Mouse (Mus musculus): ENCODE data around the gene Slc16a10. TPM values are rescaled to one million over a fixed set of nuclear protein-coding genes. Genes with fewer than 3 reads are reported as not detected.

The Slc16a10 gene
- polyA plus RNA-seq (2015; fragmentation: Nextera tagmentation; extraction: Ambion mirVana), result 14.8 and 20.8 TPM in 2 replicates

DNA sequence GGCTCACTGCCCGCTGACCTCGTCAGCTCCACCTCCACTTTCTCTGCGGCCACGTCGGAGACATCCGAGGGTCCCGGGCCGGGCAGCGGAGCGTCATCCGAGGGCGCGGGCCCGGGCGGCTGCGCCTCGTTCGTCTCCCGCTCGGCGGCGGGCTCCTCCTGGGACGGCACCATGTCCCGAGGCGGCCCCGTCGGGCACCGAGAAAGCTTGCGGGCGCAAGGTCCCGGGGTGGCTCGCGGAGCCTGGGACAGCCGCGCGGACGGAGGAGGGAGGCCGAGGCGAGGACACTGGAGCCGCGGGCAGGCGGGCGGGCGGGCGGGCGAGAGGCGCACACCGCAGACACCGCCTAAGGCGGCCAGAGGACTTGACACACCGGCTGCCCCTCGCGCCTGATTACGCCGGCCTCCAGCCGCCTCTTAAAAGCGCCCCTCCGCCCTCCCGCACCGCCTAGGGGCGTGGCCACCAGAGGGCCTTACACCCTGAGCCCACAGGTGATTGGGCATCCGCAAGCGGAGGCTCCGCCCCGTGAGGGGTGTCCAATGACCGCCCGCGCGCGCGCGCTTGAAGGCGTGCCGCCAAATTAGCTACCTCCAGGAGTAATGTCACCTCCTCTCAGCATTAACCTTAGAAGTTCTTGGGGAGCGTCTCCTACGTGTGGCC is at the start of gene Slc16a10:
TSS of gene Slc16a10 (minus strand) at position 395 of the 660 bp plus-strand sequence.
- peak; percentile 98 for ATAC-seq (replicated peaks; ENCODE audit: insufficient number of reproducible peaks, insufficient read depth, low FRiP score, low read depth)
- under 1% methylated on average over 48 of the region's 76 CpGs for WGBS

DNA sequence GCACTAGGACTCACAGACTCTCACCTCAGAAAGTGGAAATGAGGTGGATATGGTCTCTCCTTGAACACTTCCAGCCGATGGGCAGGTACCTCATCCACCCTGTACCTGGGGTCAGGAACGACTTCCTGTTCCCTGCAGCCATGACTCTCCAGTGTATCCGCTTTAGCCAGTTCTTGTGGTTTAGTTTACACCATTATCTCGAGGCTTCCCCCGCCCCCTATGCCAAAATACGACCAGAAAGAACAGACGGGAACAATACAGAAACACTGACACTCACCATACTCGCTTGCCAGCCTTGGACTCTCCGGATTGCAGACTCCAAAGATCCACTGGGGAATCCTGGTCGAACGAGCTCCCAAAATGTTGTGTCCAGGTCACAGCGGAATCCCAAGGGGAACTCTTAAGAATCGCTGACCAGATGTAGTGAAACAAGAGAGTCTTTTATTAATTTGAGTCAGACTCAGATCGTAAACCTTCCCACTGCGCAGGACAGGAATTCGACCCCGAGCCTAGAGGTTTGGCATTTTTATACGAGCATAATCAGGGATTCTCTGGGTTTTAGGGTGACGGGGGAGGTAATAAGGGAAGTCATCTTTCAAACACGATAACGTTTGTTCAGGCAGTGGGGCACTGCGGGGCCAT is 49.4 kb upstream of the Slc16a10 start:
- no peaks in the 10 kb centered on the region for H3K4me1 ChIP-seq (replicated peaks)
- no peak for ATAC-seq (replicated peaks; ENCODE audit: insufficient number of reproducible peaks, insufficient read depth, low FRiP score, low read depth)
- H3K9ac ChIP-seq, result no peak overlapping the region
- 0 out of 2 replicates have a peak, but pooled peaks cover 3% of the 10 kb centered on the region for H3K27me3 ChIP-seq
- H3K9me3 ChIP-seq (replicated peaks), result no peaks in the 10 kb centered on the region
- peak overlapping the region; percentile 12 for H3K4me3 ChIP-seq
- H3K36me3 ChIP-seq, result no peaks in the 10 kb centered on the region
- WGBS, result 45% methylated on average over 22 of the region's 22 CpGs
- H3K4me2 ChIP-seq, result peak overlapping the region; percentile 48
- no peak overlapping the region for H3K27ac ChIP-seq

More for the DNA sequence above, at the start of gene Slc16a10:
- peaks cover 28% of the 10 kb centered on the region for H3K4me1 ChIP-seq (replicated peaks)
- no peaks in the 10 kb centered on the region for H3K27me3 ChIP-seq
- peak within 1 kb of the TSS; percentile 71 for H3K4me3 ChIP-seq
- no peaks in the 10 kb centered on the region for H3K9me3 ChIP-seq (replicated peaks)
- peak within 1 kb of the TSS; percentile 80 for H3K27ac ChIP-seq
- peak within 1 kb of the TSS; percentile 72 for H3K9ac ChIP-seq
- no peaks in the 10 kb centered on the region for H3K36me3 ChIP-seq
- peak within 1 kb of the TSS; percentile 82 for H3K4me2 ChIP-seq

DNA sequence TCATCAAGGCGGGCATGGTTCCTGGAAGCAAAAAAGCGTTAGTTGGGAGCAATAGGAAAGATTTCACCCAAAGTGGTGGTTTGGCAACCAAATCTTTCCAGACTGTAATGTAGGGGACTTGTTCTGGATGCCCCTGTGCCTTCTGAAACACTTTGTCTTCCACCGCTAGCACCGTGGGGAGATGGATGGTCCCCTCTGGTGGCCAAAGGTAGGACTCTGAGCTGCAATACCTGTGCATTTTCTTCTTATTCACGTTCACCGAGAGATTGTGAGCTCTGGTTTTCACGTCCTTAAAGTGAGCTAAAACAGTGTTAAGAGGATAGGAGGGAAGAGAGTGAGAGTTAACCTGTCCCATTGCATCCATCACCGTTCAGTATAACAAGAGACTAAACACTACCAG is 48.8 kb upstream of the Slc16a10 start:
- Histone ChIP-seq H3K4me2 (peak overlapping the region; percentile 48; the same call in 1 of the 2 replicates), H3K4me1 (replicated peaks) (no peaks in the 10 kb centered on the region)

DNA sequence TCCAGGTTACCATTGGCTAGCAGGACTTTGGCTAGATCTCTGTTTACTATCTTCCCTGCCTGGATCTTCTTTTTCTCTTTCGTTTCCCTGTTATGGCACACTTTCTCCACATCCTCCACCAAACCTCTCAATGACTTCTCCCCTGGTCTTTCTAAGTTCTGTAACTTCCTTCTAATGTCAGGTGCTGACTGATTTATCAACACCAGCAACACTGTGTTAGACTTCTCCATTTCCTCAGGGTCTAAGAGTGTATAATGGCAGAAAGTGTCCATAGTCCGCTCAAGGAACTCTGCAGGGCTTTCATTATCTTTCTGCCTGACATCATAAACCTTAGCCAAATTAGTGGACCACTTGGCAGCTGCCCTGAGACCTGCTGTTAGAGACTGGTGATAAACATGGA is 47.6 kb upstream of the Slc16a10 start:
- Histone ChIP-seq H3K9me3 (replicated peaks) (no peaks in the 10 kb centered on the region), H3K4me3 (no peak overlapping the region), H3K27me3 (0 out of 2 replicates have a peak, but pooled peaks cover 3% of the 10 kb centered on the region), H3K4me2 (no peak overlapping the region), H3K4me1 (replicated peaks) (no peaks in the 10 kb centered on the region), H3K9ac (no peak overlapping the region), H3K27ac (no peak overlapping the region), H3K36me3 (no peaks in the 10 kb centered on the region)
- no peak for ATAC-seq (replicated peaks; ENCODE audit: insufficient number of reproducible peaks, insufficient read depth, low FRiP score, low read depth)
- 81% methylated on average over 2 of the region's 2 CpGs for WGBS

More for the DNA sequence above, 48.8 kb upstream of the Slc16a10 start:
- Histone ChIP-seq H3K36me3 (no peaks in the 10 kb centered on the region), H3K9me3 (replicated peaks) (no peaks in the 10 kb centered on the region), H3K27ac (no peak overlapping the region), H3K27me3 (0 out of 2 replicates have a peak, but pooled peaks cover 3% of the 10 kb centered on the region), H3K9ac (no peak overlapping the region), H3K4me3 (no peak overlapping the region)
- ATAC-seq (replicated peaks; ENCODE audit: insufficient number of reproducible peaks, insufficient read depth, low FRiP score, low read depth), result no peak
- 79% methylated on average over 8 of the region's 8 CpGs for WGBS

DNA sequence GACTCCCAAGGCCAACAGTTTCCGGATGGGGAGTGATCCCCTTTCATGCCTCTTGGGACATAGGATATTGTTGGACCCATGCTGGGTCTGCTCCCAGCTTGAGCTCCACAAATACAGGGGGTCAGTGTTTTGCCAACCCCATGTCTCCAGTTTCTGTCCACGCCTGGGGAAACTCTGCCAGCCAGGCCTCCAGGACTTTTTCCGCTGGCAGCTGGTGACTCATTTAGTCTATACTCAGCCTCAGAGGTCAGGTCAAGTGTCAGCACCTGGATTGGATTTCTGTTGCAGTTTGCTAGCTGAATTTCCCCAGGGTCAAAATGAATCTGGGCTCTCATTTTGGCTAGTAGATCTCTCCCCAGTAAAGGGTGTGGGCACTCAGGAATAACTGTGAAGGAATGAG is 46.8 kb upstream of the Slc16a10 start:
- Histone ChIP-seq H3K36me3 (no peaks in the 10 kb centered on the region), H3K9me3 (replicated peaks) (no peaks in the 10 kb centered on the region), H3K9ac (no peak overlapping the region), H3K4me2 (no peak overlapping the region), H3K27me3 (0 out of 2 replicates have a peak, but pooled peaks cover 3% of the 10 kb centered on the region), H3K4me3 (no peak overlapping the region), H3K27ac (no peak overlapping the region), H3K4me1 (replicated peaks) (no peaks in the 10 kb centered on the region)
- 67% methylated on average over 3 of the region's 3 CpGs for WGBS
- ATAC-seq (replicated peaks; ENCODE audit: insufficient number of reproducible peaks, insufficient read depth, low FRiP score, low read depth), result no peak

DNA sequence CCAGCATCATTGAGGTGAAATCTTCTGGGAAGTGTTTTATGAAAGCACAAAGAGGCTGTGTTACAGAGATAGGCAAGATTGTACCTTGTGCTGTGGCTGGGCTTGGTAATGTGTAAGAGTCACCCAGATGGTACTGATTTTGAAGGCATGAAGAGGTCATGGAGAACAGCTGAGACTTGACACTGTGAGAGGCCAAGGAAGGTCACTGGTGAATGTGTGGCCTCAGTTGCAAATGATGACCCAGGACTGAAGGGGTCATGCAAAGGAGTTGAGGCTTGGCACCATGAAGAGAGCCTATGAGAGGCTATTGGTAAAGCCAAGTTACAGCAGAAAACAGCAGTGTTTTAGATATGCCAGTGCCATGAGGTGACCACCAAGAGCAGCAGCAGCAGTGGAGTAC is 43.9 kb upstream of the Slc16a10 start:
- ATAC-seq (replicated peaks; ENCODE audit: insufficient number of reproducible peaks, insufficient read depth, low FRiP score, low read depth), result no peak

DNA sequence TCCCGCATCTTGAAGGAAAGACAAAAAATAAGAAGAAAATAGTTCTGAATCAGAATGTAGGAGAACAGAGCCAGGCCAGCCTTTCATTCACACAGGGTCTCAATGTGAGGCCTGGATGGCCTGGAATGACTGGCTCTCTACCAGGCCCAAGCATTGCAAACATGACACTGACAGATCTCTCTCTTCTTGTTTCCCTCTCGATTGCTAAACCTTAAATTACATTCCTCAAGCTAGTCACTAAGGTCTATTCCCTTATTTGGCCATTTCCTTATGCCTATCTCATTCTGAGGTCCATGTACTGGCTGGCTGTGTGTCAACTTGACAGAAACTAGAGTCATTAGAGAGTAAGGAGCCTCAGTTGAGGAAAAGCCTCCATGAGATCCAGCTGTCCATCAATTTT is 38.0 kb upstream of the Slc16a10 start:
- Histone ChIP-seq H3K9me3 (replicated peaks) (no peaks in the 10 kb centered on the region), H3K36me3 (no peaks in the 10 kb centered on the region), H3K27me3 (no peaks in the 10 kb centered on the region), H3K27ac (no peak overlapping the region), H3K4me3 (no peak overlapping the region), H3K4me1 (replicated peaks) (peaks cover 7% of the 10 kb centered on the region), H3K9ac (no peak overlapping the region), H3K4me2 (no peak overlapping the region)
- no peak for ATAC-seq (replicated peaks; ENCODE audit: insufficient number of reproducible peaks, insufficient read depth, low FRiP score, low read depth)
- WGBS, result 68% methylated on average over 2 of the region's 2 CpGs

More for the DNA sequence above, 43.9 kb upstream of the Slc16a10 start:
- H3K4me2 ChIP-seq, result no peak overlapping the region
- no peaks in the 10 kb centered on the region for H3K36me3 ChIP-seq
- H3K27ac ChIP-seq, result no peak overlapping the region
- H3K9me3 ChIP-seq (replicated peaks), result no peaks in the 10 kb centered on the region
- no peak overlapping the region for H3K9ac ChIP-seq
- H3K4me1 ChIP-seq (replicated peaks), result no peaks in the 10 kb centered on the region
- H3K27me3 ChIP-seq, result no peaks in the 10 kb centered on the region
- no peak overlapping the region for H3K4me3 ChIP-seq

DNA sequence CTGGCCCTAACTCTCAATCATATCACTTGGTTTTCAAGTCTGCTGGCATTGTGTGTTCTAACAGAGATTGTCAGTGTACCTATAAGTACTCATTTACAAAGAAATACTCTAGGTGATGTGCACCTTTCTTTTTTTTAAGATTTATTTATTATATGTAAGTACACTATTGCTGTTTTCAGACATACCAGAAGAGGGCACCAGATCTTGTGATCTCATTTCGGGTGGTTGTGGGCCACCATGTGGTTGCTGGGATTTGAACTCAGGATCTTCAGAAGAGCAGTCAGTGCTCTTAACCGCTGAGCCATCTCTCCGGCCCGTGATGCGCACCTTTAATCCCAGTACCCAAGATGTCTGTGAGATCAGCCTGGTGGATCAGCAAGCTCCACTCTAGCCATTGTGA is 37.1 kb upstream of the Slc16a10 start:
- Histone ChIP-seq H3K4me1 (replicated peaks) (peaks cover 7% of the 10 kb centered on the region), H3K27me3 (no peaks in the 10 kb centered on the region), H3K4me3 (no peak overlapping the region), H3K9ac (no peak overlapping the region), H3K9me3 (replicated peaks) (no peaks in the 10 kb centered on the region), H3K27ac (no peak overlapping the region), H3K4me2 (no peak overlapping the region), H3K36me3 (no peaks in the 10 kb centered on the region)
- 93% methylated on average over 5 of the region's 5 CpGs for WGBS
- no peak for ATAC-seq (replicated peaks; ENCODE audit: insufficient number of reproducible peaks, insufficient read depth, low FRiP score, low read depth)

DNA sequence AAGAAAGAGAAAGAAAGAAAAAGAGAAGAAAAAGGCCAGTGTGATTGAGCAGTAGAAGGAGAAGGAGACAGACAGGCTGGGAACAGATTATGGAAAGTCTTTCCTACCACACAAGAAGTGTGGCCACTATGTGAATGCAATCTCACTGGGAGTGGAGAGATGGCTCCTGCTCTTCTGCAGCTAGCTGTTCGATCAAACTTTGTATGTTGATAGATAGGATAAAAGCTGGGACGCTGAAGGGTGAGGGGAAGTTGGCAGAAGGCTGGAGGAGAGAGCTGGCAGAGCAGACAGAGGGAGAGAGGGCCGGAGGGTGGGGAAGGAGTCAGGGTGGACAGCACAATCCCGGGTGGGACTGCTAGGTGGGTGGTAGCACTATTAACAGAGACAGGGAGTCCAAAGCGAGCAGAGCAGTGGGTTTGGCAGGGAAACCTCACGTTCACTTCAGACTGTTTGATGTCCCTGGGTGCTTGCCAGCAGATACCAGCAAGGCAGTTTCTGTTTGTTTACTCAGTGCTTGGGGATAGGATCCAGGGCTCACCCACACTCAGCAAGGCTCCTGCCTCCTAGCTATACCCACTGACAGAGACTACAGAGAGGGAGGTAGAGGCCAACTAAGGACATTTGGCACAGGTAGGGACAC is 35.4 kb upstream of the Slc16a10 start:
- Histone ChIP-seq H3K27ac (peak overlapping the region; percentile 46; the same call in 1 of the 2 replicates), H3K4me1 (replicated peaks) (peaks cover 7% of the 10 kb centered on the region), H3K4me2 (peak overlapping the region; percentile 43), H3K9me3 (replicated peaks) (no peaks in the 10 kb centered on the region), H3K9ac (no peak overlapping the region), H3K36me3 (no peaks in the 10 kb centered on the region), H3K4me3 (peak overlapping the region; percentile 11; the same call in 1 of the 2 replicates), H3K27me3 (no peaks in the 10 kb centered on the region)
- ATAC-seq (replicated peaks; ENCODE audit: insufficient number of reproducible peaks, insufficient read depth, low FRiP score, low read depth), result peak; percentile 79
- WGBS, result 13% methylated on average over 6 of the region's 6 CpGs

DNA sequence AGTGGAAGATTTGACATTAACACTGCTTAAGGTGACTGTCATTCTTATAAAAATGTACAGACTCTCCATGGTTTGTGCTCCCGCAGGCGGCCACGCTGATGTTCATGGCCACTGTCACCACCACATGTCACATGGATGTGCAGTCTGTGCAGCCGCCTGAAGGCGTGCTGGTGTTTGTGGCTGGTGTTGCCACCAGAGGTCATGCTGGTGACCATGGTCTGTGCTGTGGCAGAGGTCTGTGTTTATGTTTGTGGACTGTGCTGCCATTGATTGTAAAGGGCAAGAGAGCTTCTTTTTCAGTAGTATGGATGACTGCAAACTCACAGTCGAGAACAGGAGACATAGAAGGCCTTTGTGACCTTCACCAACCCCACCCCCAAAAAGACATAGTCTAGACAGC is 30.1 kb upstream of the Slc16a10 start:
- no peaks in the 10 kb centered on the region for H3K36me3 ChIP-seq
- no peak overlapping the region for H3K9ac ChIP-seq
- no peaks in the 10 kb centered on the region for H3K9me3 ChIP-seq (replicated peaks)
- no peak overlapping the region for H3K27ac ChIP-seq
- H3K4me2 ChIP-seq, result no peak overlapping the region
- no peaks in the 10 kb centered on the region for H3K4me1 ChIP-seq (replicated peaks)
- 83% methylated on average over 6 of the region's 6 CpGs for WGBS
- H3K27me3 ChIP-seq, result no peaks in the 10 kb centered on the region
- ATAC-seq (replicated peaks; ENCODE audit: insufficient number of reproducible peaks, insufficient read depth, low FRiP score, low read depth), result no peak
- no peak overlapping the region for H3K4me3 ChIP-seq

DNA sequence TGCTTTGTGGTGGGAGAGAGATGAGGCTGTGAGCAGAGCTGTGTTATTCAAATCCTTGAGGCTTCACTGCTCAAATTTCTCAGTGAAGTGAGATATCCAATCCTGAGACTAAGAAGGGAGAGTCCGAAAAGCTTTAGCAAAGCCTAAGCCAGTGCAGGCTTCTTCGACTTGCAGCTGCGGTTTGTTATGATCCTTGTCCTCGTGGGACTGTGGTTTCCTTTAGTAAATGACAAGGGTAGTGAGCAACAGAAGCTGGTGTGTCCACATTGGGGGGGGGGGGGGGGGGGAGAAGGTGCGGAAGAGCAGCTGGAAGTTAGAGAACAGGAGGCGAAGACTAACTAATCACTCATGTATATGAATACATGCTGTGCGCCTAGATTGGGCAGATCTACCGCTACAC is 29.2 kb upstream of the Slc16a10 start:
- Histone ChIP-seq H3K27me3 (no peaks in the 10 kb centered on the region), H3K9me3 (replicated peaks) (no peaks in the 10 kb centered on the region), H3K4me1 (replicated peaks) (no peaks in the 10 kb centered on the region), H3K36me3 (no peaks in the 10 kb centered on the region), H3K27ac (no peak overlapping the region), H3K4me2 (no peak overlapping the region), H3K9ac (no peak overlapping the region), H3K4me3 (no peak overlapping the region)
- 72% methylated on average over 8 of the region's 8 CpGs for WGBS
- ATAC-seq (replicated peaks; ENCODE audit: insufficient number of reproducible peaks, insufficient read depth, low FRiP score, low read depth), result no peak
